Mouse (Mus musculus) Muller cell, postnatal 12 days (primary cell): ENCODE measurements around the gene Fnbp1.

Experiments
- DNase-seq: peaks from one replicate; pipeline ENCODE4 v3.0.0-alpha.2; 2015; ENCODE audit errors: inconsistent ontology term

The Fnbp1 gene

GRCm38 (mm10) chr2:31067696-31068245 lies 74.0 kb downstream of the Fnbp1 start:
- no peak for DNase-seq

- DNase-seq, result peak; percentile 71
These were observed 74.7 kb downstream of the Fnbp1 start for GRCm38 (mm10) chr2:31067059-31067595.

GRCm38 (mm10) chr2:31066019-31066789 lies 75.6 kb downstream of the Fnbp1 start:
- no peak for DNase-seq

- no peak for DNase-seq
These were observed 79.8 kb downstream of the Fnbp1 start for GRCm38 (mm10) chr2:31061868-31062628.

GRCm38 (mm10) chr2:31060787-31061730 lies 80.7 kb downstream of the Fnbp1 start:
- DNase-seq, result no peak

GRCm38 (mm10) chr2:31060271-31060670 lies 81.5 kb downstream of the Fnbp1 start:
- DNase-seq, result no peak

- DNase-seq, result no peak
These were observed 83.4 kb downstream of the Fnbp1 start for GRCm38 (mm10) chr2:31058443-31058842.

GRCm38 (mm10) chr2:31057549-31058177 lies 84.1 kb downstream of the Fnbp1 start:
- peak; percentile 51 for DNase-seq

GRCm38 (mm10) chr2:31056070-31056469 lies 85.7 kb downstream of the Fnbp1 start:
- no peak for DNase-seq

- DNase-seq, result no peak
These were observed 87.9 kb downstream of the Fnbp1 start for GRCm38 (mm10) chr2:31053851-31054340.

GRCm38 (mm10) chr2:31053426-31053825 lies 88.4 kb downstream of the Fnbp1 start:
- no peak for DNase-seq

GRCm38 (mm10) chr2:31052441-31052840 lies 89.4 kb downstream of the Fnbp1 start:
- DNase-seq, result no peak

GRCm38 (mm10) chr2:31048037-31048436 lies 93.8 kb downstream of the Fnbp1 start:
- DNase-seq, result no peak

GRCm38 (mm10) chr2:31043856-31044255 lies 98.0 kb downstream of the Fnbp1 start:
- DNase-seq, result no peak

GRCm38 (mm10) chr2:31042881-31043280 lies 98.9 kb downstream of the Fnbp1 start:
- DNase-seq, result peak; percentile 75

- DNase-seq, result no peak
These were observed 100.4 kb downstream of the Fnbp1 start for GRCm38 (mm10) chr2:31041386-31041785.

GRCm38 (mm10) chr2:31040487-31040886 lies 101.3 kb downstream of the Fnbp1 start:
- no peak for DNase-seq

- no peak for DNase-seq
These were observed 101.8 kb downstream of the Fnbp1 start for GRCm38 (mm10) chr2:31040043-31040442.

GRCm38 (mm10) chr2:31036811-31037210 lies 105.0 kb downstream of the Fnbp1 start:
- no peak for DNase-seq

- DNase-seq, result no peak
These were observed 109.8 kb downstream of the Fnbp1 start for GRCm38 (mm10) chr2:31031972-31032371.

- DNase-seq, result peak; percentile 59
These were observed 115.2 kb downstream of the Fnbp1 start for GRCm38 (mm10) chr2:31026642-31027041.
